Mouse (Mus musculus): ENCODE results near the gene Ppan.

The Ppan gene

DNA sequence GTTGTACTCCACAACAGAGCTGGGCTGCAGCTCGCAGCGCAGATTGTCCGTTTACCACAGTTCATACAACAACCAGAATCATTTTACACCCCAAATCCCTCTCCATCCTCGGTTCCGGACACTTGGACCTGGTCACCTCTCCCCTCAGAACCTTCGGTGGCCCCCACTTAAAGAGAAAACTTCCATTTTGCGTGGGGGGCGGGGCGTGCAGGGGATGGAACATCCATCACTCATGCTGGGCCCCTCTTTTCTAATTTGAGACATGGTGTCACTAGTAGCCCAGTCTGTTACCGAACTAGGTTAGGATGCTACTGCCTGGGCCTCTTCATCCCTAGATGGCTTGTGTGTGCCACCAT lies 9.3 kb upstream of the Ppan start:
- peak in 1 of 2 experiments; percentile 47 for DNase-seq (ENCODE audit: low spot score in 2 of 2)

DNA sequence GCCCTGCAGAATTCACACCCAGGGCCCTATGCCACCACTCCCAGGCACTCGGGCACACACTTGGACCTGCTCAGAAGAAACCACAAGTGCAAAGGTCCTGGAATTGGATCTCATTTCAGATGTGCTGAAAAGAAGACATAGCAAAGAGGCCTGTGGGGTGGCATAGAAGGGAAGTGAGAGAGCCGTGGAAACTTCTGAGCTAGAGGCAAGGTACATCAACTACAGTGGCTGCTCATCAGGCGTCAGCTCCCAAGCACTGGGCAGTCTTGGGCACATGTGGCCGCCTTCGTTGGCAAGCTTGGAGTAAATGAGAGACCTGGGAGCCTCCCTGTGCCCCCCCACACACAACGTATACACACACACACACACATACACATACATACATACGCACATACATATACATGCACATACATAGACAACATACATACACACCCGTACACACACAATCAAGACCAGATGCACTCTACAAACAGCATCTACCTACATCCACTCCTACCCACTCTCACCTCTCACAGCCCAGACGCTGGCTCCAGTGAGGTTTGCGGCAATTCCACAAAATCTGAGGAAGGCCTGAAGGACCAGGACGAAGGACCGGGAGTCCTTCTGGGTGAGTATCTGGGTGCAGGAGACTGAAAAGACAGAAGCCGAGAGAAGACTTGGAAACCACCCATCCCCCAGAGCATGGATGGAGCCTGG lies 8.7 kb upstream of the Ppan start, which contains the start of gene Angptl6:
TSS of gene Angptl6 (minus strand) at position 631 of the 696 bp plus-strand sequence.
- no peak for DNase-seq (ENCODE audit: low spot score in 2 of 2)

DNA sequence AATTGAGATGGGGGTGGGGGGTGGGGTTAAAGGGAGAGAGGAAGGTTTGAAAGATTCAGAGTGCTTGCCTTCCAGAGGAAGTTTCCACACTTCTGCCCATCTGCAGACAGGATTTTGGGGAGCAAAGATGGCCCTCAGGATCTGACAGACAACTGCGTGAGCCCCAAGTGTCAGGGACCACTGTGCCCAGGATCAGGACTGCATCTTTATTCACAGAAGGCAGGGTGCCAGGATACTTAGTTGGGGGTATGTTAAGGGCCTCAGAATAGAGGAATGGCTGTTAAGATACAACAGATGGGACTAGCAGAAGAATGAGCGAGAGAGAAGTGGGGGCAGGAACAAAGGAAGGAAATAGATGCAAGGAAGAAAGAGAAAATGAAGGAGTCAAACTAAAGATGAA lies 1.4 kb upstream of the Ppan start:
- no peak for DNase-seq (ENCODE audit: low spot score in 2 of 2)

DNA sequence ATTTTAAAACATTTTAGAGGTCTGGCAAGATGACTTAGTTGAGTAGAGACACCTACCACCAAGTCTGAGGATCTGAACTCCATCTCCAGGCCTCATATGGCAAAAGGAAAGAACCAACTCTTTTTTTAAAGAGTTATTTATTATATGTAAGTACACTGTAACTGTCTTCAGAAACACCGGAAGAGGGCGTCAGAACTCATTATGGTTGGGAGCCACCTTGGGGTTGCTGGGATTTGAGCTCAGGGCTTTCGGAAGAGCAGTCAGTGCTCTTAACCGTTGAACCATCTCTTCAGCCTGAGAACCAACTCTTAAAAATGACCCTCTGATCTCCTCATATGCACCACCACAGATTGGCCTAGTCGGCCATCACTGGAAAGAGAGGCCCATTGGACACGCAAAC lies 784 bp upstream of the Ppan start:
- no peak for DNase-seq (ENCODE audit: low spot score in 2 of 2)

DNA sequence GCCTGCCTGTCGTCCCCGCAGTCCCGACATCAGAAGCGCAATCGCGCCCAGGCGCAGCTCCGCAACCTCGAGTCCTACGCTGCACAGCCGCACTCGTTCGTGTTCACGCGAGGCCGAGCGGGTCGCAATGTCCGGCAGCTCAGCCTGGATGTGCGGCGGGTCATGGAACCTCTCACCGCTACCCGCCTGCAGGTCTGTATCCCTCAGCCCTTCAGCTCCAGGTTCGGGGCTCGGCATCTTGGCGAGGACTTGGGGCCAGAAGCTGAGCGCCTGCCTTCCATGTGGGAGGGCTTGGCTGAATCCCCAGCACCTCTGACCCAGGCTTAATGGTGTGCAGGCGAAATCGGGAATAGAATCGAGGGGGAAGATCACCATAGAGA lies 401 bp downstream of the Ppan start:
- no peak for DNase-seq (ENCODE audit: low spot score in 2 of 2)

DNA sequence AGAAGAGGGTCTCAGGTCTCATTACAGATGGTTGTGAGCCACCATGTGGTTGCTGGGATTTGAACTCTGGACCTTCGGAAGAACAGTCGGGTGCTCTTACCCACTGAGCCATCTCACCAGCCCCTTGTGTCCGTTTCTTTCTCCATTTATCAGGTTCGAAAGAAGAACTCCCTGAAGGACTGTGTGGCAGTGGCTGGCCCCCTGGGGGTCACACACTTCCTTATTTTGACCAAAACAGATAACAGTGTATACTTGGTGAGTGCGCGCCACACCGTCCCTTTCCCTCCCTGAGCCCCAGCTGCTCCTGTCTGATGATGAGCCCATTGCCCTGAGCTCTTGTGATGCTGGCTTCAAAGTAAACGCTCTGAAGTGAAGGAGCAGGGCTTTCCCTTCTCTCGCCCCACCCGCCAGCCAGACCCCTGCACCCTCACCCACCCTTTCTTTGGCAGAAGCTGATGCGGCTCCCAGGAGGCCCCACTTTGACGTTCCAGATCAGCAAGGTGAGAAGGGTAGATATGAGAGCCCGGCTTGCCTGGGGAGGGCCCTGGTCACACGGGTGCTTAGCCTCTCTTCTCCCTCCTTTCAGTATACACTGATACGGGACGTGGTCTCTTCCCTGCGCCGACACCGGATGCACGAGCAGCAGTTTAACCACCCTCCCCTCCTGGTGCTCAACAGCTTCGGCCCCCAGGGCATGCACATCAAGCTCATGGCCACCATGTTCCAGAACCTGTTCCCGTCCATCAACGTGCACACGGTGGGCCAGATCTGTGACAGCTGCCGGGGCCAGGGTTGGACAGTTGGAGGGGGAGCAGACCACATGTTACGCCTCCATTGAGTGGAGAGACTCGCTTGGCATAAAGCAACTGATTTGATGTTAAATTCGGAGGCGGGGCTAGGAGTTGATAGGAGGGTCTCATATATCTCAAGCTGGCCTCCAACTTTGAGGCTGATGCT lies 1.5 kb downstream of the Ppan start:
- no peak for DNase-seq (ENCODE audit: low spot score in 2 of 2)

DNA sequence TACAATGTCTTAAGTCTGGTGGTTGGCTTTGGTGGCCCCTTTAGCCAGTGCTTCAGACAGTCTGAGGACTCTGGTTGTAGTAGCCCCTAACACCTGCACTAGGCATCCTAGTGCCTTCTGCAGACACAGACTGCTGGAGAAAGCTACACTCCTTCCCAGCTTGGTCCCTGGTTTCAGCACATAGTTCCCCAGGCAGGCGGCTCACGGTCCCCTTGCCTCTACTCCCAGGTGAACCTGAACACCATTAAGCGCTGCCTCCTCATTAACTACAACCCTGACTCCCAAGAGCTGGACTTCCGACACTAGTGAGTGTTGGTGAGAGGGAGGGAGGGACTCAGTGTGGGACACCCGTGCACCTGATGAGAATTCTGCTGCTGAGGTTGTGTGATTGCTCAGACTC lies 2.4 kb downstream of the Ppan start:
- no peak for DNase-seq (ENCODE audit: low spot score in 2 of 2)

DNA sequence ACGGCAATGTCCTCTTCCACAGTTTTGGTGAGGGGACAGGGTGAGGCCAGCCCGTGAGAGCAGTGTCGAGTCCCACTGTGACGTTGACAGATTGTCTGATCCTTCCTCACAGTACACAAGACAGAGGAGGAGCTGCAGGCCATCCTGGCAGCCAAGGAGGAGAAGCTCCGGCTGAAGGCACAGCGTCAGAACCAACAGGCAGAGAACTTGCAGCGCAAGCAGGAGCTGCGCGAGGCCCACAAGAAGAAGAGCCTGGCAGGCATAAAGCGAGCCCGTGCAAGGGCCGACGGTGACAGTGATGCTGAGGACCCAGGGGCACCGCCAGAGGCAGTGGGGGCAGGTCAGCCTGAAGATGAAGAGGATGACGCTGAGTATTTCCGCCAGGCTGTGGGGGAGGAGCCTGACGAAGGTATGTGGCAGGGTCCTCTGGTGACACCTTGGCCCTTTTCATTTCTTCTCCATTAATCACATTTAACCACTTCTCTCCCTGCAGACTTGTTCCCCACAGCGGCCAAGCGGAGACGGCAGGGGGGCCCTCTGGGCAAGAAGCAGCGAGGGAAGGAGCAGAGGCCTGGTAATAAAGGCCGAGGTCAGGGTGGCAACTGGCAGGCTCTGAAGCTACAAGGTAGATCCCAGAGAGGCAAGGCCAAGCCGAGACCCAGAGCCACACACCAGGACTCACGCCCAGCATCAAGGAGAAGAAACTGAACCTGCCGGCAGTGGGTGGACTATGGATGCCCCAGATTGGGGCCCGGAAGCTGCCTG lies 3.5 kb downstream of the Ppan start:
- no peak for DNase-seq (ENCODE audit: low spot score in 2 of 2)

DNA sequence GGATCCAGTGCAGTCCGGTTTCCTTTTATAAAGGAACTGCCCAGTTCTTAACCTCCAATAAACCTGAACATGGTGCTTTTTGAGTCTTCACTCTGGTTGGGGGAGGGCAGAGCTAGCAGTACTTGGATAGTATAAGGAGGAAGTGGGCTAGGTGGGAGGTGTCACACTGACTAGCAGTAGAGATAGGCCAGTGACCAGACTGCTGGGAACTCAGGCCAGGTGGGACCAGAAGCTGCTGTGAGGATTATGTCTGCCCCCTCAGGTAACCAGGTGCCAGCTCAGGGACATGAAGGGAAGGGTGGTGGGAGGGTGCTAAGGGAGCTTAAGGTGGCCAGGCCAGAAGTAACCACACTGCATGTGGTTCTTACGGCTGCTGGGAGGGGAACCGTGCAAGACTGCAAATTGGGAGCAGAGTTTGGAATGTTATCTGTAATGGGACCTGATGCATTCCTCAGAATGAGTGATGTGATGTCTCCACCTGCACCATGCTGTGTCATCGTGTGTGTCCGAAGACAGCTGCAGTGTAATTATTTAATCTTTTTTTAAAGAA lies 4.2 kb downstream of the Ppan start:
- no peak for DNase-seq (ENCODE audit: low spot score in 2 of 2)

DNA sequence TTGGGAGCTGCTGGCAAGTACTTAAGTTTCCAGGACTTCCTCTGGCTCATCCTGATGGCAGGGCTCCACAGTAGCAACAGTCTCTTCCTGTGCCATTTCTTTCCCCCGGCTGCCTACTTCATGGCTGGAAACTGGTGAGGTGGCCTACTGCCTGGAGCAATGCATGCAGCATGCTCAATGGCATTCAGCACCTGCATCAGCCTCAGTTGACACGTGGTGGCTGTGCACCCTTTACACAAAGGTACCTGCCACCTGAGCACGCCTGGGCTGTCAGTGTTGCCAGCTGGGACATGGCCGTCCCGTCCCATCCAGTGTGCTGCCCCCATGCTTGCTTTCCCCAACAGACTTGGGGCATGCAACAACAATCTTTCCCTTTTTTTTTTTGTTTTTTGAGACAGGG lies 5.1 kb downstream of the Ppan start:
- no peak for DNase-seq (ENCODE audit: low spot score in 2 of 2)

DNA sequence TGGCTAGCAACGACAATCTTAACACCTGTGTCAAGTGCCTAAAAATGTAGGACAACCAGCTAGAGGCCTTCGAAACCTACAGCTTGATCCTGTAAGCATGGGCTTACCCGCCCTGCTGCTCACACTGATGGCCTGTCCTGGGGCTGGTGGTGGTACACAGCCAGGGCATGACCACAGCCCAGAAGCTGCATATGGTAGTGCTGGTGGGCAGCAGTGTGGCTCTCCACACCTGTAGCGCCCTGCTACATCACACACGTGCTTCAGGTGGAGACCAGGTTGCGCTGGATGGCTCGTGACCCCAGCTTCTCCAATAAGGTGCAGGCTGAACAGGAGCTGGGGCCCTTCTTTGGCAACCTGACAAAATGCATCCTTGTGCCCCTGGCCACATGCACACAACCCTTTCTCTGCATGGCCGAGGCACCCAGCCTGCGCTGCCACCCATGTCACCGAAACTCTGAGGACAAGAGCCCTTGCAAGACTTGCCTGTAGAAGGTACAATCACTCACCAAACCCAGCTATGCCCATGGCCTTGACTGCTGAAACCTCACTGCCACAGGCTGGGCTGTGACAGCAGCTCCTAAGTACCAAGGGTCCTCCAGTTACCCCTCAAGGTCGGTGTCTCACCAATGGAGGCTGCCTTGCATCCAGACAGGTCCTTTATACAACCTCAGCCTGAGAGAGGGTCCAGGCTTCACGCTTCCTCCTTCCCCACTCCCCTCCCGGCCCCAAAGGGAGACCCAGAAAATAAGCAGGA lies 5.8 kb downstream of the Ppan start:
- no peak for DNase-seq (ENCODE audit: low spot score in 2 of 2)

DNA sequence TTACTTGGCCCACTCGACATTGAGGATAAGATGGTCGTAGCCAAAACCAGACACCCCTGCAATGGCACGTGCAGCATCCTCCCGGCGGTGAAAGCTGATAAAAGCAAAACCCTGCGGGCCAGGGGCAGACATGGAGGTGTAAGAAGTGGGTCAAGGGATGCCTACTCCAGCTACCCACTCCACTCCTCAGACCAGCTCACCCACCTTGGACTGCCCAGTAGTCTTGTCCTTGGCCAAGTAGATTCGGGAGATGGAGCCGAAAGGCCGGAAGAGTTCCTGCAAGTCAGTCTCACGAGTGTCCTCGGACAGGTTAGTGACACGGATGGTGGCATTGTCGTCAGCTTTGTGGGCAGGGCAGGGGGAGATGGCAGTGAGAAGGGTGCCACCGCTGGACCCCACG lies 6.7 kb downstream of the Ppan start:
- no peak for DNase-seq (ENCODE audit: low spot score in 2 of 2)

DNA sequence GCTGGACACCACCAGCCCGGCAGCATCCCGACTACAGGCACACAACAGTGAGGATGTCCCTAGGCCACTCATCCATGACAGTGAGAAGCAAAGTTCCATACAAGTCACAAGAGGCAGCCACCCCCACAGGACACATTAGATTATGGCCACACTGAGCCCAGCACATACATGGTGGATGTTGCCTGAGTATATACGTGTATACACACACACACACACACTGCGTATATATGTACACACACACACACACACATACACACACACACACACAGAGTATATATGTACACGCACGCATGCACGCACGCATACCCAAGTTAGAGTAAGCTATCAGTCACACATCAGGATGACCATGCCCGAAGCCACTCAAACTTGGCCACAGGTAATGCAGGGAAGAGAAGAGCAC lies 7.4 kb downstream of the Ppan start:
- no peak for DNase-seq (ENCODE audit: low spot score in 2 of 2)

DNA sequence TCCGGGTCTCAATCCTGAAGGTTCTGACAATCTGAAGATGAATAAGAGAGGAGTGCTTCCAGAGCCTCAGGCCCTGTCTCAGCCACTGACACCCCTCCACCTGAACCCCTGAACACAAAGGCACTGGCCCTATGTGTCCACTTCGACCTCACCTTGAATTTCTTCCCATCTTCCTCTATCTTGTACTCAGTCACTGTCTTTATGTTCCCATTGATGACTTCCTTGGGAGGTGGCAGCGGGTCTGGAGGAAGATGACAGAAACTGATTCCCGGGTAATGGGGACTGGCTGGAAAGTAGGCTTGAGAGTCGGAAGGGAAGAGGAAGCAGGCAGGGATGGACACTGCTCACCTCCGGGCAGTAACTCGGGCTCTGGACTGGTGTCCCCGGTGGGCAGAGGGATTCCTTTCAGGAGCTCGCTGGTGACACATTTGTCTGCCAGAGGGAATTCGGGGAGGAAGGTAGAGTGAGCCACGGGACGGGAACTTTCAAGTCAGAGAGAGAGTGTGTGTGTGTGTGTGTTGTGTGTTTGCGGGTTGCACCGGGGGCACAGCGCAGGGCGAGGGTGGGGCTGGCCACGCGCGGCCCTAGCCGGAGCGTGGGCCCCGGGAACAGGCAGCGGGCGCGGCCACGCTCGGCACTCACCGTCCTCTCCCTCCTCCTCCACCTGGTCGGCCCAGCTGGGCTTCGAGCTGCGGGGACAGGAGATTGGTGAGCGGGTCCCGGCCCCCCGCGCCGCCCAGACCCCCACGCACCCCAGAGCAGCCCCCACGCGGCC lies 9.9 kb downstream of the Ppan start:
- no peak for DNase-seq (ENCODE audit: low spot score in 2 of 2)

DNA sequence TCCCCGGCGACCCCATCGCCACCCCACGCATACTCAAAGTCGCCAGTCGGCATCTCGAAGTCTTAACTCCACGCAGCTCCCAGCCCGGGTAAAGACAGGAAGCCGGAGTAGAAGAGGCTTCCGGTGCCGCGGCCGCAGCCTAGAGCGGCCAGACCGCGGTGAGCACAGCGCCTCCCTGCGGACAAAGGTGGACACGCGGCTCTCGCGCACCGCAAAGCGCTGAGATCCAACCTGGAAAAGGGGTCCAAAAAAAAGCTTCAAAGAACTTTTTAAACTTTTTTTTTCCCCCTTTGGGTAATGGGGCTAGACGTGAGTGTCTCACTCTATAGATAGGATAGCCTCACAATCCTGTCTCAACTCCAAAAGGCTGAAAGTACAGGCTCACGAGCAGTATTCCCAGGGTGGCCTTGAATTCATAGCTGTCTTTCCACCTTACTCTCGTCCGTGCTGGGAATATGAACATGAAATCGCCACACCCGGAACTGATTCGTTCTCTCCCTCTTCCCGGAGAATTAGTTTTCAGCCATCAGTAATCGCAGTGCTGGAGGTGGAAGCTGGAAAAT lies 10.6 kb downstream of the Ppan start, which contains the start of gene Eif3g:
TSS of gene Eif3g (minus strand) at position 113 of the 563 bp plus-strand sequence.
- DNase-seq (ENCODE audit: low spot score in 2 of 2) = peak; percentile 87

DNA sequence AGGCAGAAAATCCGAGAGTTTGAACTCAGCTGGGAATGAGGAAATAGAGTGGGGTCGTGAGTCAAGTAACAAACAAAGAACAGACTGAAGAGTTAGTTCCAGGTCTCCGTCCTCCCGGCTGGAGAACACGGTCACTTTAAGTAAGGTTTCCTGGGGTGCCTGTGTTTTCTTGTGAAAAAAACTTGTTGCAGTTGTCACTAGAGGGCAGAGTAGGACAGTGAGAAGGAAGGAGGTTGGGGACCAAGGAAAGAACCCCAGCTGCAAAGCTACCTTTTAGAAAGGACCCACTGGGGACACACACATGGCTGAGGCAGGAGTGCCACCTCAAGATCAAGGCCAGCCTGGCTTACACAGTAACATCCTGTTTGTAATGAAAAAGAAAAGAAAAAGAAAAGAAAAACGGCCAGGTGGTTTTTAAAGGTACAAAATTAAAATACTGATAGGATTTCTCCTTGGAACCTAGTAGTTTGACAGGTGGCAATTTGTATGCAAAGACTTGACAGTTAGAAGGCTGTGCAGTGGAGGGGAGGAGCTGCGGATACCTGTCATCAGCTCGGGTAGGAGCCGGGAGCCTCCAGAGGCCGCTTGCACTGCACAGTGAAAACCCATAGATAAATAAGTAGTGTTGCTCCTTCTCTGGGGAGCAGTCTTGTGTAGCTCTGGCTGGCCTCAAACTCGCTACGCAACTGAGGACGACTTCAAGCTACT lies 13.6 kb downstream of the Ppan start:
- no peak for DNase-seq (ENCODE audit: low spot score in 2 of 2)

DNA sequence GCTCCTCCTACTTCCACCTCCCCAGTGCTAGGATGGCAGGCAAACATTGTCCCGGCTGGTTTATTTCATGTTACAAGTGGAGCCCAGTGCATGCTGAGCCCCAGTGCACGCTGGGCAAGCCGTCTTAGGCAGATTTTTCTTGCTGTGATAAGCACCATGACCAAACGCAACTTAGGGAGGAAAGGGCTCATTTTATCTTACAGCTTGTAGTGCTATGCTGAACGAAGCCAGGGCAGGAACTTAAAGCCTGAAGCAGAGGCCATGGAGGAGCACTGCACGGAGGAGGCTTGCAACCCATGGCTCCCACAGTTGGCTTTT lies 14.2 kb downstream of the Ppan start:
- DNase-seq (ENCODE audit: low spot score in 2 of 2) = no peak

DNA sequence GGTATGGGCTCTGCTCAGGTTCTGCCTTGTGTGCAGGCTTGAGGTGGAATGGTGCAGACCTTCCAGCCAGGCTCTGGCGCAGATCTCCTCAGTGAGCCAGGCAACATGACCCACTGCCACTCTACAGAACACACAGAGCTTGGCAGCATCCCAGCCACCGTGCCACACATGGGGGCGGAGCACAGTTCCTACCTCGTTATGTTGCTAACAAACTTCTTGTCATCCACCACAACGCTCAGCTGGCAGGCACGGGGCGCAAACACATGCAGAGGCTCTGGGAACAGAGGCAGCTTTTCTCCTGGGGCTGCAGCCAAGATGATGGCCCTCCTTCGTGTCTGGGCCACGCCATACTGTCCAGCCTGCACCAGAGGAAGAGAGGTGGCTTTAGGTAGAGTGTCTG lies 22.0 kb downstream of the Ppan start:
- DNase-seq (ENCODE audit: low spot score in 2 of 2) = no peak

DNA sequence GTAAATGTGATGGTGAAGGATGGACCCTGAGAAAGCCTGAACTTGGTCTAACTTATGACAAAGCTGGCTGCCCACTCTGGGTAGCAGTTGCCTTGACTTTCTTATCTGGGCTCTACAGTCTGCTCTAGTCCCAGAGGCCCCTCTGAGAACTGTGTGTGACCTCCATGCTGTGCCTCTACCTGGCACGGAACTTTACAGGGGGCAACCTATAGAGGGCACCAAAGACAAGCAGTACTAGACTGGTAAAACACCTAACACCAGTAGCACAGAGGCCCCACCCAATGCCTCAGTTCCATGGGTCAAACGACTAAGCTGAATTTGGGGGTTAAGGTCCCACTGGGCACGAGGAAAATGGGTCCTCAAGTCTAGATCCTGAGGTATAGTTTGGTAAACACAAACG lies 28.2 kb downstream of the Ppan start:
- DNase-seq (ENCODE audit: low spot score in 2 of 2) = no peak

DNA sequence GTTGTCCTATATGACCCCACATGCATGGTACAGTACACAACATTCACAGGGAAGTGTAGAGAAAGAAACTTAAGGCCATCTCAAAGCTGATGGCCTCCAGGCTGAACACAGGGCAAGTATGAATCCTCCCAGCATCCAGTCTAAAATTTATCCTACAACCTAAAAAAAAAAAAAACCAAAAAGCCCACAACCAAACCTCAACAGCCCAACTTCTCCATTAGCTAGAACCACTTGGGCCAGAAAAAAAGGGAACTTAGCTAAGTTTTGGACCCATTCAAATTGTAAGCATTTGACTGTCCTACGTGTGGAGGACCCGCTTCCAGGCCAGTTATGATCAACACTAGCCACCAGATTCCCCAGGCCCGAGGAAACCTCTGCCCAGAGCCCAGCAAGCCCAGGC lies 35.3 kb downstream of the Ppan start:
- DNase-seq (ENCODE audit: low spot score in 2 of 2) = no peak
